Mouse (Mus musculus): ENCODE data around the gene Twist2. TPM values are rescaled to one million over a fixed set of nuclear protein-coding genes. Genes with fewer than 3 reads are reported as not detected.
A peak's percentile ranks its signal among the peaks of the same experiment; 100 is the strongest.

The Twist2 gene
- total RNA-seq, 1 experiment = 2.6 TPM

DNA sequence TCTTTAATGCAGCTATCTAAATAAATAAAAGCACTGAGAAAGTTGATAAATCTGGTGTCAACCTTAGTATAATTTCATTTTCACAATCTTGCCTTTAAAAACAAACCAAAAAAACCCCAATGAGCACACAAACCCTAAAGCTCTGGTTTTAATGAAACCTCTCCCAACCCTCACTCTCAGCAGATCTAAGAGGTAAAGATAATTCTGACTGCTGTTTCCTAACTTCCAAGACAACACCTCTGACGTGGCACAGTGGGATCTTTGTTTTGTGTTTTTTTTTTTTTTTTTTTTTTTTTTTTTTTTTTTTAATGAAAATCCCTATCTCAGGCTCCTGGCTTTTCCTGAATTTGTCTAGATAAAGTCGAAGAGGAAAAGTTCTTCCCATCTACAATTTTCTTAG lies 43.1 kb upstream of the Twist2 start:
- Histone ChIP-seq H3K4me3 (ENCODE audit: insufficient read depth in 1 of 2, low read depth in 1 of 2, low read length in 2 of 2, poor library complexity in 1 of 2, severe bottlenecking in 1 of 2) (no peak overlapping the region), H3K36me3 (ENCODE audit: control insufficient read depth, insufficient read depth, low read length, poor library complexity, severe bottlenecking) (no peaks in the 10 kb centered on the region), H3K27ac (ENCODE audit: insufficient read depth, low read depth, low read length, poor library complexity, severe bottlenecking) (no peak overlapping the region), H3K4me1 (ENCODE audit: control insufficient read depth in 2 of 2, insufficient read depth in 2 of 2, low read length in 2 of 2, poor library complexity in 1 of 2) (no peaks in the 10 kb centered on the region), H3K9ac (ENCODE audit: insufficient read depth, low read depth, low read length, poor library complexity, severe bottlenecking) (no peak overlapping the region), H3K9me3 (ENCODE audit: control insufficient read depth, insufficient read depth, low read depth, low read length) (no peaks in the 10 kb centered on the region)
- no peak for DNase-seq (ENCODE audit: low read depth, low spot score)
- in situ Hi-C loops (cut with MboI; ENCODE audit: low sequenced_read_pairs in 2 of 2, unreplicated experiment in 2 of 2) = no loop called here
- TF ChIP-seq ZNF384 (IDR thresholded peaks at IDR 0.05; ENCODE audit: low read depth, low read length) = peak; percentile 63; the same call in 1 of the 2 replicates
- TF ChIP-seq ZC3H11A (IDR thresholded peaks at IDR 0.05; ENCODE audit: borderline replicate concordance, low read depth, low read length) = no peak
- no peak for TF ChIP-seq CHD2 (IDR thresholded peaks at IDR 0.05; ENCODE audit: low read depth, low read length)
- TF ChIP-seq MAFK (IDR thresholded peaks at IDR 0.05; ENCODE audit: insufficient read depth, low read depth, low read length) = no peak
- no peak for TF ChIP-seq HCFC1 (IDR thresholded peaks at IDR 0.05; ENCODE audit: borderline replicate concordance, insufficient read depth, low read length)

DNA sequence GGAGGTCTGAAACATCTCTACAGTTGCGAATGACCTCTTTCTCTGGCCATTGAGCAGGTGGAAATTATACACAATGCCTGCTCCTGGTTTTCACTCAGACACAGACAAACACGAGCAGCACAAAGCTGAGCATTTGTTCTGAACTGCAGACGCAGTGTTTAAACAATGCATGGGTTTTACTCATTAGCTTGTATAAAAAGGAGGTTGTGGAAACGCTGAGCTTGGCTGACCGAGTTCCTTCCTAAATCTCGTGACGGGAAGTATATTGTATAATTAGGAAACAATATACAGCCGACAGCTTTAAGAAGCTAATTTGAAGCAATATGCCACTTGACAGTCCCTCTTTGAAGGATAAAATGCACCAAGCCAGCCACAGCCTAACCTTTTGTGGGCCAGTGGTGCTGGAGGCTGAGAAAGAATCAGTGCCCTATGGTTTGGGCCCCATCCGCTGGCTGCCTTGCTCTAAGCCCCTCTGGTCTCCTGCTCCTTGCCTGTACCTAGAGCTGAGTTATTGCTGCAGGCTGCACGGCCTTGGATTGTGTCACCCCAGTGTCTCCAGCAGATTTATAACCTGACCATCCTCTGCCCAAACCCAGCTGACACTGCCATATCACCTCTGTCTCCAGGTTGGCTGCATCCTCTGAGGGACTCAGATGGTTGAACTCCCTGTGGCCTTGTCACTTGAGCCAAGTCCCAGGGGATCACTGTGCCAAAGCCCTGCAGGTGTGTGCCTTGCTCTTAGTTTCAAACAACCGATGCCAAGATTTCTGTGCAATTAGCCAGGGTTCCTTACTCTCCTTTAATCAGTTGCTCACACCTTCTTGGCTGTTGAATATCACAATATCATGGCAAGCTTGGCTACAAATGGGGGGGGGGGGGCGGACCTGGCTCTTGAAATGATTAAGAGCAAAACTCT lies 42.4 kb upstream of the Twist2 start:
- H3K27ac ChIP-seq (ENCODE audit: insufficient read depth, low read depth, low read length, poor library complexity, severe bottlenecking) = no peak overlapping the region
- H3K36me3 ChIP-seq (ENCODE audit: control insufficient read depth, insufficient read depth, low read length, poor library complexity, severe bottlenecking) = no peaks in the 10 kb centered on the region
- H3K4me3 ChIP-seq (ENCODE audit: insufficient read depth in 1 of 2, low read depth in 1 of 2, low read length in 2 of 2, poor library complexity in 1 of 2, severe bottlenecking in 1 of 2) = no peak overlapping the region
- no peak for DNase-seq (ENCODE audit: low read depth, low spot score)
- no peaks in the 10 kb centered on the region for H3K9me3 ChIP-seq (ENCODE audit: control insufficient read depth, insufficient read depth, low read depth, low read length)
- H3K4me1 ChIP-seq (ENCODE audit: control insufficient read depth in 2 of 2, insufficient read depth in 2 of 2, low read length in 2 of 2, poor library complexity in 1 of 2) = no peaks in the 10 kb centered on the region
- no peak for TF ChIP-seq HCFC1 (IDR thresholded peaks at IDR 0.05; ENCODE audit: borderline replicate concordance, insufficient read depth, low read length)
- no peak for TF ChIP-seq CHD2 (IDR thresholded peaks at IDR 0.05; ENCODE audit: low read depth, low read length)
- no peak for TF ChIP-seq MAFK (IDR thresholded peaks at IDR 0.05; ENCODE audit: insufficient read depth, low read depth, low read length)
- no peak for TF ChIP-seq ZC3H11A (IDR thresholded peaks at IDR 0.05; ENCODE audit: borderline replicate concordance, low read depth, low read length)
- in situ Hi-C loops (cut with MboI; ENCODE audit: low sequenced_read_pairs in 2 of 2, unreplicated experiment in 2 of 2) = no loop called here
- no peak overlapping the region for H3K9ac ChIP-seq (ENCODE audit: insufficient read depth, low read depth, low read length, poor library complexity, severe bottlenecking)

GRCm38 (mm10) chr1:91760140-91760986 lies 40.9 kb upstream of the Twist2 start:
- Histone ChIP-seq H3K4me1 (ENCODE audit: control insufficient read depth in 2 of 2, insufficient read depth in 2 of 2, low read length in 2 of 2, poor library complexity in 1 of 2) (no peaks in the 10 kb centered on the region), H3K27ac (ENCODE audit: insufficient read depth, low read depth, low read length, poor library complexity, severe bottlenecking) (no peak overlapping the region), H3K36me3 (ENCODE audit: control insufficient read depth, insufficient read depth, low read length, poor library complexity, severe bottlenecking) (no peaks in the 10 kb centered on the region), H3K9me3 (ENCODE audit: control insufficient read depth, insufficient read depth, low read depth, low read length) (no peaks in the 10 kb centered on the region), H3K4me3 (ENCODE audit: insufficient read depth in 1 of 2, low read depth in 1 of 2, low read length in 2 of 2, poor library complexity in 1 of 2, severe bottlenecking in 1 of 2) (no peak overlapping the region), H3K9ac (ENCODE audit: insufficient read depth, low read depth, low read length, poor library complexity, severe bottlenecking) (no peak overlapping the region)
- DNase-seq (ENCODE audit: low read depth, low spot score) = no peak
- in situ Hi-C loops (cut with MboI; ENCODE audit: low sequenced_read_pairs in 2 of 2, unreplicated experiment in 2 of 2) = no loop called here
- TF ChIP-seq HCFC1 (IDR thresholded peaks at IDR 0.05; ENCODE audit: borderline replicate concordance, insufficient read depth, low read length) (no peak), ZC3H11A (IDR thresholded peaks at IDR 0.05; ENCODE audit: borderline replicate concordance, low read depth, low read length) (no peak), CHD2 (IDR thresholded peaks at IDR 0.05; ENCODE audit: low read depth, low read length) (no peak), MAFK (IDR thresholded peaks at IDR 0.05; ENCODE audit: insufficient read depth, low read depth, low read length) (no peak), ZNF384 (IDR thresholded peaks at IDR 0.05; ENCODE audit: low read depth, low read length) (no peak)

DNA sequence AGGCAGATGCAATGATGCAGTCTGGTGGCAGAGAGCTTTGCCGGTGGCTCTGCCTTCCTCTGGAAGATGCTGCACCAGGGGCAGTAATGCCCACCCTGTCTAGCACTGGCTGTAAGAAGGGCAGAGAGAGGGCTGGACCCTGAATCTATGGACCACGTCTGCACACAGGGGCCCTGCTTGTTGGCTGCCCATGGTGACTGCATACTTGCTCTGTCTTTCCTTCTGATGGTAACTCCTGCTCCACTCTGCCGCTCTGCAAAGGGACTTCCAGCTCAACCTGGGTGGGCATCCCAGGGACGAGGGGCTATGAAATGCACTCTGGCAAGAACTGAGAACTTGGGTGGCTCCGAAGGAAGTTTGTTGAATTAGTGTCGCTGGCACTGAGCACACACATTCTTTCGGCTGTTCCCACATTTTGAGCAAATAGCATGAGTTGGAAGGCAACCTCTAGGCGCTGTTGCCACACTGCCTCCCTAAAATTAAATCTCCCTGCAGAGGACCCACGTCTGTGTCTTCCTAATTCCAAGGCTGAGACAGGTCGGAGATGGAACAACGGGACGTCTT lies 38.7 kb upstream of the Twist2 start:
- no peaks in the 10 kb centered on the region for H3K9me3 ChIP-seq (ENCODE audit: control insufficient read depth, insufficient read depth, low read depth, low read length)
- DNase-seq (ENCODE audit: low read depth, low spot score) = no peak
- TF ChIP-seq ZC3H11A (IDR thresholded peaks at IDR 0.05; ENCODE audit: borderline replicate concordance, low read depth, low read length) = no peak
- no peak for TF ChIP-seq MAFK (IDR thresholded peaks at IDR 0.05; ENCODE audit: insufficient read depth, low read depth, low read length)
- TF ChIP-seq ZNF384 (IDR thresholded peaks at IDR 0.05; ENCODE audit: low read depth, low read length) = no peak
- no peak for TF ChIP-seq HCFC1 (IDR thresholded peaks at IDR 0.05; ENCODE audit: borderline replicate concordance, insufficient read depth, low read length)
- TF ChIP-seq CHD2 (IDR thresholded peaks at IDR 0.05; ENCODE audit: low read depth, low read length) = no peak
- H3K4me3 ChIP-seq (ENCODE audit: insufficient read depth in 1 of 2, low read depth in 1 of 2, low read length in 2 of 2, poor library complexity in 1 of 2, severe bottlenecking in 1 of 2) = no peak overlapping the region
- H3K36me3 ChIP-seq (ENCODE audit: control insufficient read depth, insufficient read depth, low read length, poor library complexity, severe bottlenecking) = no peaks in the 10 kb centered on the region
- no peak overlapping the region for H3K9ac ChIP-seq (ENCODE audit: insufficient read depth, low read depth, low read length, poor library complexity, severe bottlenecking)
- H3K27ac ChIP-seq (ENCODE audit: insufficient read depth, low read depth, low read length, poor library complexity, severe bottlenecking) = no peak overlapping the region
- no peaks in the 10 kb centered on the region for H3K4me1 ChIP-seq (ENCODE audit: control insufficient read depth in 2 of 2, insufficient read depth in 2 of 2, low read length in 2 of 2, poor library complexity in 1 of 2)
- in situ Hi-C loops (cut with MboI; ENCODE audit: low sequenced_read_pairs in 2 of 2, unreplicated experiment in 2 of 2) = no loop called here

Data from ES-E14 (cell line).